Mouse (Mus musculus): ENCODE measurements at regions not wholly inside any gene's neighbourhood (a gene's known extent, or its start where the extent isn't known, plus 50 kb on each side); places are given as distances from the start of the nearest gene placed in this dataset.
"Not testable (repeated sequence)": the region's sequence is repeated elsewhere in the genome, so short reads cannot be mapped to it uniquely, and the experiment has no call there.

DNA sequence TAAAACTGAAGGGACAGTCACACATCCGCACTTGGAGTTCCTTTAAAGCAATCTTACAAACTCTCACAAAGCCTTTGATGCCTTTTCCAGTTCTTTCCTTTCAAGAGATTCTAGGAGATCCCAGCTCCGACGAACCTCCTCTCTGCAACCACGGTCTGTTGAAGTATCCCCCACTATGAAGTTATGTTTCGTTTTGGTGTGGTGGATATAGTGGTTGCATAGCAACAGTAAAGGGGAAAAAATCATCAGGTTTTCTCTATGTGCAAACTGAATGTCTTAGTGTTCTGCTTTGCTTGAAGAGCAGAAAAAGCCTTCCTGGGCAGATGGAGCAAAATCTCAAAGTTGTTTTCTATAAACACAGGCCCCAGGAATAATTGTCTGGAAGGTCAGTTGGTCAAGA is 147.4 kb upstream of the Dlgap1 start:
- DNase-seq (ENCODE audit: low read depth): no peak

DNA sequence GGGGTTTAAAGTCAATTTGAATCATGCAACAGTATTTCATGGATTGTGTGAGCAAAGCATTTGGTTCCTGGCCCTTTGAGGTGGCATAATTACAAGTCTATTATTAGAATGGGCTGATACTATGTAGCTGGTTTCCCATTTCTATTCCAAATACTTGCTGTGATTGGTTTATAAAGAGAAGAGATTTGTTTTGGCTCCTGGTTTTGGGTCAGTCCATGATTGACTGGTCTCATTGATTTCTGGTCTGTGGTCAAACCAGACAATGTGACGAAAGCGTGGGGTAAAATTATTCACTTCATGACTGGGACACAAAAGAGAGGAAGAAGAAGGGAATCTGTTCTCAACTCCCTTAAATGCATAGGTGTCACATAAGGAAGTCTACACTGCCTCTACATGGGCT is 147.0 kb upstream of the Dlgap1 start:
- no peak for DNase-seq (ENCODE audit: low read depth)

DNA sequence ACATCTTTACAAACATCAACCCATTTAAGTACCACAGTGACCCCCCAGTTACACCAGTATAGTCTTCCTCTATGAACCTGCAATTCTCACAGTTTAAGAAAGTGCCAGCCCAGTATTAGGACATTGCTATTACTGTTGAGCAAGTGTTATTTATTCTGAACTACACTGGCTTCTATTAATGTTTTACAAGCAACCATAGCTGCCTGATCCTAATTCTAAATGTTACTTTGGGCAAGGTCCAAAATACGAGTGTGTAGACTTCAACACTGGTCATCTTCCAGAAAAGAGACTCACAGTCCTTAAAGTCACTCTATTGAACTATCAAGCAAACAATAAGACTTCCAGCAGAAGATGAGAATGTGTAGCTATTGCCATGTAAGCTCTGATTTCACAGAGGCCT is 146.0 kb upstream of the Dlgap1 start:
- DNase-seq (ENCODE audit: low read depth): no peak

DNA sequence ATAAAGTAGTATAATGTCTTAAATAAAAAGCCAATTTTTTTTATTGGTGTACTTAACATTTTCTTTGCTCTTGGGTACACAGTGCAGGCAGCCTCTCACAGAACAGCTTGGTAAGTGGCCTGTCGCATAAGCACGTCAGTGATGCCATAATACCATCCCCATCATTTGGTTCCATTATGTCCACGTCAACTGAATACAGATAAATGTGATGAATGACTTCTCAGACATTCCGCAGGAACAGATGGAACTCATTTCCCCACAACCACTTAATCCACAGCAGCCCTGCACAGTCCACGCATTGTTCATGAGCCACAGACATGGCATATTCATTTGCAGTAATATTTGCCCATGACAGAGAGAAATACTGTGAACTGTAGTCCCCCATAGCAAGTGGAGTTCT is 127.6 kb upstream of the Dlgap1 start:
- DNase-seq (ENCODE audit: low read depth): no peak

DNA sequence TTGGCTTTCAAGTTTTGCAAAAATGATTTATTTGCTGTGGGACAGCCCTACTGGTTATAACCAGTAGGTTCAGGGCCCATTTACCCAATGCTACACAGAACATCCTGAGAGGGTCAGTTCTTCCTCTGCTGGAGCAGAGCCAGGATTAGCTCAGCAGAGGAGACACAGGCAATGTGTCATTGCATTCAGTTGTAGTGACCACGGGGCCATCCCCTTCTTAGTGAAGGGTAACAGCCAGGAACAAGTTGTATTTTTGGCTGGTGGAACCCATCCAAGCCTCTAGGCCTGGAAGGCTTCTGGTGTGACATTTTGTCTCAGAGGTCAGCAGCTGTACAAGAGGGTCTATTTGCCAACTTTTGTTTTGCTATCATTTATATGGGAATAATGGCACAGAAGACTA is 120.6 kb upstream of the Dlgap1 start:
- DNase-seq (ENCODE audit: low read depth): no peak

DNA sequence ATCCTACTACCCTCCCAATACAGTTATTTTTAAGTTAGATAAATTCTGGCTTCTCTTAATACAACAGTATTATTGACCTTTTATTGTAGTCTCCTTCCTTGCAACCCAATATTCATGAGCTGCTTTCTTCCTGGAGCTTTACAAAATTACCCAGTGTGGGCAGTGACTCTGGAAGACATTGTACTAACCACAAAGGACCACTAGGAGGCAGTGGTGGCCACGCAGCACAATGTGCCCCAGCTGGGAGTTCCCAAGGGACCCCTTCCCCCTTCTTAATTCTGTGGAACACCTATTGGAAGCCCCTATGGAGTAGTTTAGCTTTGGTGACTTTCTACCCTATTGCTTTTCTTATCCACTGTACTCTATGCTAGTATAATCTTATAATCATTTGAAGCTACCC is 118.8 kb upstream of the Dlgap1 start:
- no peak for DNase-seq (ENCODE audit: low read depth)

DNA sequence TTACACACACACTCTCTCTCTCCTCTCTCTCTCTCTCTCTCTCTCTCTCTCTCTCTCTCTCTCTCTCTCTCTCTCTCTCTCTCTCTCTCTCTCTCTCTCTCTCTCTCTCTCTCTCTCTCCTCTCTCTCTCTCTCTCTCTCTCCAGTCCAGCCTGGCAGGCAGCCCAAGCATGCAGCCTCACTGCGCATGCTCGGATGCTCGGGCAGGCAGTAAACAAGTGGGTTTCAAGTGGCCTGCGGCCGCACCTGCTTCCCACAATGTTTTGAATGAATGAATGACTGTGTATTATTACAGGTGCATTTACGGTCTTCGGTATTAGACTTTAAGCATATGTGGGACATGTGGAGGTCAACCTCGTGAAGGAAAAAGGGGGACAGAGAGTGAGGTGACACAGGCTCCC is 88.9 kb upstream of the Dlgap1 start:
- DNase-seq (ENCODE audit: low read depth): not testable (repeated sequence)

DNA sequence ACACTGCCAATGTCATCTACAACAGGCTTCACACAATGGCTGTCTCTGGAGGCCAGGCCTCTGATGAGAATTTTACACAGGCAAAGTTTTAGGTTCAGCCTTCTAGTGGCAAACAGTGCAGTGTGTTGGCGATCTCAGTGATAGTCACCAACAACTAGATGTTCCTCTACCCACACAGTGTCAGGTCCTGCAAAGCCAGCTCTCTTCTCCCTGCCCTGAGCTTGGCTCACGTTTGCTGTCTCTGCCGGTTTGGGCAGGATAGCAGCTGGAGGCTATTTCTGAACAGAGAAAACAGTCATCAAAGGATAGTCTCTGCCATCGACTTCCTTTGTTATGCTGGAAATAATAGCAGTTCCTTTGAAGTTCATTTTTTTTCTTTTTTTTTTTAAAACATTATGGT is 74.9 kb upstream of the Dlgap1 start:
- no peak for DNase-seq (ENCODE audit: low read depth)
